Mouse (Mus musculus): ENCODE results near the gene Zfr. TPM values are rescaled to one million over a fixed set of nuclear protein-coding genes. Genes with fewer than 3 reads are reported as not detected.

The Zfr gene
- total and polyA plus RNA-seq, 3 experiments: 76.8 to 79.8 (median 77.8) TPM

DNA sequence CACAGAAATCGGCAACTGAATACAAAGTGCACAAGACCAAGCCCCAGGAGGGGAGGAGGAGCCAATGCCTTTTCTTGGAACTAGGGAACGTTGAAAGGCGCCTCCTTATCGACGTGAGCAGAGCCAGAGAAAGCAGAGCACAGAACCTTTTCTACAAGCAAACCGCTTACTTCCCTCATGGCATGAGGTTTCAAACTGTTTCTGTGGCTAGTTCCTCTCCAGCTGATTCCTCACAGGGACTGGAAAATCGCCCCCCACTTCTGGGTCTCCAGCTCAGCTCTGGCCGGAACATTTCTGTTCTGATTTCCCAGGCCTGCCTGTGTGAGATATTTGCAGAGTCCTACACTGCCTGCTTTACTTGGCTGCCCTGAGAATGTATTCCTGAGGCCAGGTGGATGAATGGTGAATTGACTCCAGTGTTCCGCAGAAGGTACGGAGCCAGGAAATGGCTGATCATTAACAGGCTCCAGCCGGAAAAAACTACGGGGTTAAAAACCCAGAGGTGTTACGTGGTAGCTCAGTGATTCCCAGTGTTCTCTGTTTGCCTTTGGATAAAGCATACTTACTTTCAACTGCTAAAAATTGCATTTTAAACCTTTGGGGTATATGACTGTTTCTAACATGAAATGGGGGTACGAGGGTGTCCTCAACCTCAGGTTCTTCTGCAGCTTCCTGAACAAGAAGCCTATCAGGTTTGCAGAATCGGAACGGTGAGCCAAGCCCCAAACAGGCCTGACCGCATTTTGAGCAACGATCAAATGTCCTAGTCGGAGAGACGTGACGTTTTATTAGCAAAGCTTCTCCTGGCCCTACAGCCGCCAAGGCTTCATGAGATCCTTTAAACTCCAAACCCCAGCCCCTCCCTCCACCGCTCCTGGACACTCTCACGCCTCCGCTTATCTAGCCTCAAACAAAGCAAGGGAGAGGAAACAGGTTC, 76.5 kb downstream of the Zfr start:
- DNase-seq: no peak
- H3K9ac ChIP-seq (ENCODE audit: low read depth, low read length): no peak overlapping the region
- TF ChIP-seq CTCF (IDR thresholded peaks at IDR 0.05): no peak
- no peak for TF ChIP-seq POLR2A (IDR thresholded peaks at IDR 0.05; ENCODE audit: insufficient read depth, low read depth, low read length)
- TF ChIP-seq EP300 (IDR thresholded peaks at IDR 0.05; ENCODE audit: insufficient read depth, low read depth, low read length): no peak
- H3K27ac ChIP-seq: no peak overlapping the region
- no peaks in the 10 kb centered on the region for H3K27me3 ChIP-seq (ENCODE audit: control insufficient read depth, insufficient read depth, low read length)
- H3K4me1 ChIP-seq (ENCODE audit: control insufficient read depth, insufficient read depth, low read length): peaks cover 9% of the 10 kb centered on the region
- intact Hi-C loops (cut with DNase I): no loop called here
- WGBS: 24% methylated on average over 25 of the region's 25 CpGs
- no peaks in the 10 kb centered on the region for H3K79me2 ChIP-seq (replicated peaks; ENCODE audit: control insufficient read depth, insufficient read depth, low read length)
- no peaks in the 10 kb centered on the region for H3K36me3 ChIP-seq (ENCODE audit: control insufficient read depth, insufficient read depth, low read length)
- no peak overlapping the region; the same call in 1 of the 2 replicates for H3K4me3 ChIP-seq

GRCm38 (mm10) chr15:12194817-12195735, 77.4 kb downstream of the Zfr start:
- intact Hi-C loops (cut with DNase I): loop anchor here (5.0 kb wide), 3 partner anchors 127 to 223 kb away; partner anchors contain the start of genes 1810049J17Rik and Golph3
- 0 out of 2 replicates have a peak overlapping the region, but pooled peaks have one; percentile 17 for H3K9ac ChIP-seq (ENCODE audit: low read depth, low read length)
- TF ChIP-seq CTCF (IDR thresholded peaks at IDR 0.05) (no peak), POLR2A (IDR thresholded peaks at IDR 0.05; ENCODE audit: insufficient read depth, low read depth, low read length) (no peak), EP300 (IDR thresholded peaks at IDR 0.05; ENCODE audit: insufficient read depth, low read depth, low read length) (no peak)
- H3K27me3 ChIP-seq (ENCODE audit: control insufficient read depth, insufficient read depth, low read length): no peaks in the 10 kb centered on the region
- no peaks in the 10 kb centered on the region for H3K36me3 ChIP-seq (ENCODE audit: control insufficient read depth, insufficient read depth, low read length)
- DNase-seq: no peak
- no peak overlapping the region for H3K27ac ChIP-seq
- H3K79me2 ChIP-seq (replicated peaks; ENCODE audit: control insufficient read depth, insufficient read depth, low read length): no peaks in the 10 kb centered on the region
- H3K4me3 ChIP-seq: no peak overlapping the region
- peaks cover 9% of the 10 kb centered on the region for H3K4me1 ChIP-seq (ENCODE audit: control insufficient read depth, insufficient read depth, low read length)
- WGBS: 47% methylated on average over 20 of the region's 20 CpGs

DNA sequence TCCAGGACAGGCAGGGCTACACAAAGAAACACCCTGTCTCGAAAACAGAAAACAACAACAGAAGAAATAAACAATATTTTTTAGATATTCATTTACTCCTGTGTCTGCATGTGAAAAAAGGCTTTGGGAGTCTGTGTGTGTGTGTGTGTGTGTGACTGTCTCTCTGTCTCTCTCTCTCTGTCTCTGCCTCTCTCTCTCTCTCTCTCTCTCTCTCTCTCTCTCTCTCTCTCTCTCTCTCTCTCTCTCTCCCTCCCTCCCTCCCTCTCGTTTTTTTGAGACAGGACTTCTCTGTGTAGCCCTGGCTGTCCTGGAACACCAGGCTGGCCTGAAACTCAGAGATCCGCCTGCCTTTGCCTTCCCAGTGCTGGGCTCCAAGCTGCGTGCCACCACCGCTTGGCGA, 78.3 kb downstream of the Zfr start:
- 79% methylated on average over 6 of the region's 6 CpGs for WGBS
- Histone ChIP-seq H3K79me2 (replicated peaks; ENCODE audit: control insufficient read depth, insufficient read depth, low read length) (no peaks in the 10 kb centered on the region), H3K27me3 (ENCODE audit: control insufficient read depth, insufficient read depth, low read length) (no peaks in the 10 kb centered on the region), H3K4me3 (no peak overlapping the region), H3K36me3 (ENCODE audit: control insufficient read depth, insufficient read depth, low read length) (no peaks in the 10 kb centered on the region), H3K9ac (ENCODE audit: low read depth, low read length) (no peak overlapping the region), H3K4me1 (ENCODE audit: control insufficient read depth, insufficient read depth, low read length) (peaks cover 9% of the 10 kb centered on the region), H3K27ac (no peak overlapping the region)
- intact Hi-C loops (cut with DNase I): loop anchor here (1.0 to 5.0 kb wide), 5 partner anchors 52 to 224 kb away; partner anchors contain the start of genes 1810049J17Rik and Golph3
- no peak for DNase-seq
- TF ChIP-seq POLR2A (IDR thresholded peaks at IDR 0.05; ENCODE audit: insufficient read depth, low read depth, low read length) (no peak), EP300 (IDR thresholded peaks at IDR 0.05; ENCODE audit: insufficient read depth, low read depth, low read length) (no peak), CTCF (IDR thresholded peaks at IDR 0.05) (no peak)

- no peak overlapping the region for H3K27ac ChIP-seq
- 23% methylated on average over 22 of the region's 22 CpGs for WGBS
- peaks cover 9% of the 10 kb centered on the region for H3K4me1 ChIP-seq (ENCODE audit: control insufficient read depth, insufficient read depth, low read length)
- H3K27me3 ChIP-seq (ENCODE audit: control insufficient read depth, insufficient read depth, low read length): no peaks in the 10 kb centered on the region
- H3K36me3 ChIP-seq (ENCODE audit: control insufficient read depth, insufficient read depth, low read length): no peaks in the 10 kb centered on the region
- H3K79me2 ChIP-seq (replicated peaks; ENCODE audit: control insufficient read depth, insufficient read depth, low read length): no peaks in the 10 kb centered on the region
- intact Hi-C loops (cut with DNase I): loop anchor here (1.0 to 5.0 kb wide), 5 partner anchors 52 to 224 kb away; partner anchors contain the start of genes 1810049J17Rik and Golph3
- peak; percentile 68 to 70 for DNase-seq
- H3K9ac ChIP-seq (ENCODE audit: low read depth, low read length): no peak overlapping the region
- TF ChIP-seq CTCF (IDR thresholded peaks at IDR 0.05): peak; percentile 86
- 0 out of 2 replicates have a peak, but pooled peaks have one; percentile 36 for TF ChIP-seq EP300 (IDR thresholded peaks at IDR 0.05; ENCODE audit: insufficient read depth, low read depth, low read length)
- TF ChIP-seq POLR2A (IDR thresholded peaks at IDR 0.05; ENCODE audit: insufficient read depth, low read depth, low read length): no peak
- H3K4me3 ChIP-seq: no peak overlapping the region
Observed at GRCm38 (mm10) chr15:12196410-12197191, 79.0 kb downstream of the Zfr start.

DNA sequence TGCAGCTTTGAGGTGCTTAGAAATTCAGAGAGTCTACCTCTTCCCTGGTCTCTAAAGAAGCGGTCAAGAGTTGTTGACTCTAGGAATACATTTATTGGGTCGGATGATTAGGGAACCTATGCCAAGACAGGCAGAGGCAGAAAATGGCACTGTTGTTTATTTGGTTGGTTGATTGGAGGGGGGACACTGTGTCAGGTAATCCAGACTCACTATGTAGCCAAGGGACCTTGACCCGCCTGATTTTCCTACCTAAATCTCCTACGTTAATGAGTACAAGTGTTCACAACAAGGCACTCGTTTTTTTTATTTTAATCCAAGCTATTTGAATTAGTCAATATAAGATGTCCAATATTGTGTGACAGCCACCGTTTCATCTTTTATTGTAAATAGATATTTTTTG, 79.7 kb downstream of the Zfr start:
- no peaks in the 10 kb centered on the region for H3K36me3 ChIP-seq (ENCODE audit: control insufficient read depth, insufficient read depth, low read length)
- DNase-seq: no peak
- H3K4me3 ChIP-seq: no peak overlapping the region
- H3K27ac ChIP-seq: no peak overlapping the region
- peaks cover 9% of the 10 kb centered on the region for H3K4me1 ChIP-seq (ENCODE audit: control insufficient read depth, insufficient read depth, low read length)
- H3K9ac ChIP-seq (ENCODE audit: low read depth, low read length): no peak overlapping the region
- WGBS: 81% methylated on average over 6 of the region's 6 CpGs
- TF ChIP-seq EP300 (IDR thresholded peaks at IDR 0.05; ENCODE audit: insufficient read depth, low read depth, low read length): no peak
- no peak for TF ChIP-seq CTCF (IDR thresholded peaks at IDR 0.05)
- TF ChIP-seq POLR2A (IDR thresholded peaks at IDR 0.05; ENCODE audit: insufficient read depth, low read depth, low read length): no peak
- no peaks in the 10 kb centered on the region for H3K79me2 ChIP-seq (replicated peaks; ENCODE audit: control insufficient read depth, insufficient read depth, low read length)
- intact Hi-C loops (cut with DNase I): loop anchor here (5.0 kb wide), 3 partner anchors 125 to 225 kb away; partner anchors contain the start of genes 1810049J17Rik and Golph3
- no peaks in the 10 kb centered on the region for H3K27me3 ChIP-seq (ENCODE audit: control insufficient read depth, insufficient read depth, low read length)
